Mouse (Mus musculus) forebrain, embryonic 11.5 days (tissue): Measurements from ENCODE around the gene Lin28a. TPM values are rescaled to one million over a fixed set of nuclear protein-coding genes. Genes with fewer than 3 reads are reported as not detected.
A peak's percentile ranks its signal among the peaks of the same experiment; 100 is the strongest.
"Not testable (repeated sequence)": the region's sequence is repeated elsewhere in the genome, so short reads cannot be mapped to it uniquely, and the experiment has no call there.

Experiments used
- ATAC-seq: fragments of 200-750 bp; cut with Nextera tagmentation; replicated peaks from 2 replicates; pipeline ENCODE4 v1.8.0; 2017; ENCODE audit warnings: moderate TSS enrichment; ENCODE audit not compliant: low FRiP score
- DNase-seq: peaks from one replicate; pipeline ENCODE4 v3.0.0-alpha.2; 2017; ENCODE audit warnings: low spot score
- H3K27ac ChIP-seq: fragments of 300-500 bp; sonication (generic); 2 replicates; pipeline ENCODE4 v1.5.1; 2014; ENCODE audit warnings: low read depth, low read length
- H3K27me3 ChIP-seq: fragments of 300-500 bp; sonication (generic); 2 replicates; pipeline ENCODE4 v1.6.1; 2014; ENCODE audit warnings: mild to moderate bottlenecking, low read length, mixed read lengths; ENCODE audit not compliant: control insufficient read depth, insufficient read depth
- H3K36me3 ChIP-seq: fragments of 300-500 bp; sonication (generic); 2 replicates; pipeline ENCODE4 v1.6.1; 2014; ENCODE audit warnings: mild to moderate bottlenecking, low read length, moderate library complexity, mixed read lengths; ENCODE audit not compliant: control insufficient read depth, insufficient read depth
- H3K4me1 ChIP-seq: fragments of 300-500 bp; sonication (generic); replicated peaks from 2 replicates; pipeline ENCODE4 v1.6.1; 2014; ENCODE audit warnings: low read length, mixed read lengths; ENCODE audit not compliant: control insufficient read depth, insufficient read depth
- H3K4me2 ChIP-seq: fragments of 300-500 bp; sonication (generic); 2 replicates; pipeline ENCODE4 v1.6.1; 2014; ENCODE audit warnings: low read depth, mild to moderate bottlenecking, low read length, moderate library complexity, mixed read lengths; ENCODE audit not compliant: severe bottlenecking
- H3K4me3 ChIP-seq: fragments of 300-500 bp; sonication (generic); 2 replicates; pipeline ENCODE4 v1.5.1; 2014; ENCODE audit warnings: low read depth, low read length
- H3K9ac ChIP-seq: fragments of 300-500 bp; sonication (generic); 2 replicates; pipeline ENCODE4 v1.6.1; 2014; ENCODE audit warnings: low read length
- H3K9me3 ChIP-seq: fragments of 300-500 bp; sonication (generic); 2 replicates; pipeline ENCODE4 v1.6.1; 2016; ENCODE audit warnings: low read length, mixed read lengths; ENCODE audit not compliant: control insufficient read depth
- WGBS: fragments of 180-500 bp; shearing (Covaris S2); extraction: QIAGEN DNeasy Blood & Tissue Kit; methylation state at CpG from one replicate; pipeline ENCODE4 v1.1.7; 2014; 5-methylcytosine and 5-hydroxymethylcytosine counted together
- polyA plus RNA-seq: library from polyadenylated mRNA; unstranded; fragments of >200 nt; fragmentation: Nextera tagmentation; extraction: Ambion mirVana; gene quantifications from 2 replicates; pipeline ENCODE4 v1.2.1, GENCODE M21; 2014

The Lin28a gene
- polyA plus RNA-seq, 1 experiment from 2014 or later: 2.3 TPM

- H3K4me2 ChIP-seq: no peak overlapping the region
- no peak overlapping the region for H3K27ac ChIP-seq
- no peaks in the 10 kb centered on the region for H3K27me3 ChIP-seq
- no peaks in the 10 kb centered on the region for H3K36me3 ChIP-seq
- peaks cover 27% of the 10 kb centered on the region for H3K4me1 ChIP-seq
- ATAC-seq (no peak), DNase-seq (no peak)
- 45% methylated on average over 10 of the region's 10 CpGs for WGBS
- H3K4me3 ChIP-seq: no peak overlapping the region
- H3K9me3 ChIP-seq: no peaks in the 10 kb centered on the region
- H3K9ac ChIP-seq: no peak overlapping the region
Observed at GRCm38 (mm10) chr4:134001710-134002109, 16.9 kb downstream of the Lin28a start.

GRCm38 (mm10) chr4:134000466-134001438, 17.9 kb downstream of the Lin28a start, which contains the start of gene Dhdds:
Gene Dhdds (minus strand): TSS chr4:134000918.
- Histone ChIP-seq H3K4me2 (peak within 1 kb of the TSS; percentile 89), H3K4me1 (peaks cover 25% of the 10 kb centered on the region), H3K9ac (peak within 1 kb of the TSS; percentile 64), H3K27ac (no peak within 1 kb of the TSS), H3K4me3 (peak within 1 kb of the TSS; percentile 69), H3K9me3 (no peaks in the 10 kb centered on the region), H3K36me3 (no peaks in the 10 kb centered on the region), H3K27me3 (no peaks in the 10 kb centered on the region)
- peak; percentile 90 for ATAC-seq
- WGBS: under 1% methylated on average over 49 of the region's 49 CpGs
- DNase-seq: peak; percentile 99

GRCm38 (mm10) chr4:133994697-133995096, 23.9 kb downstream of the Lin28a start:
- Histone ChIP-seq H3K36me3 (peaks cover 4% of the 10 kb centered on the region; the same call in 1 of the 2 replicates), H3K4me1 (no peaks in the 10 kb centered on the region), H3K9ac (no peak overlapping the region), H3K27me3 (no peaks in the 10 kb centered on the region), H3K9me3 (no peaks in the 10 kb centered on the region), H3K4me3 (no peak overlapping the region), H3K4me2 (no peak overlapping the region), H3K27ac (no peak overlapping the region)
- WGBS: 90% methylated on average over 8 of the region's 8 CpGs
- no peak for DNase-seq
- ATAC-seq: no peak

- no peak for DNase-seq
- H3K9ac ChIP-seq: no peak overlapping the region
- peaks cover 4% of the 10 kb centered on the region; the same call in 1 of the 2 replicates for H3K36me3 ChIP-seq
- WGBS: 88% methylated on average over 13 of the region's 13 CpGs
- H3K9me3 ChIP-seq: no peaks in the 10 kb centered on the region
- H3K27ac ChIP-seq: no peak overlapping the region
- no peak overlapping the region for H3K4me3 ChIP-seq
- H3K4me2 ChIP-seq: no peak overlapping the region
- no peaks in the 10 kb centered on the region for H3K27me3 ChIP-seq
- no peak for ATAC-seq
- no peaks in the 10 kb centered on the region for H3K4me1 ChIP-seq
Observed at GRCm38 (mm10) chr4:133991087-133991660, 27.5 kb downstream of the Lin28a start.

- Histone ChIP-seq H3K4me3 (no peak overlapping the region), H3K36me3 (peaks cover 4% of the 10 kb centered on the region; the same call in 1 of the 2 replicates), H3K27ac (no peak overlapping the region), H3K9ac (no peak overlapping the region), H3K4me1 (no peaks in the 10 kb centered on the region), H3K4me2 (no peak overlapping the region), H3K9me3 (no peaks in the 10 kb centered on the region), H3K27me3 (no peaks in the 10 kb centered on the region)
- no peak for ATAC-seq
- no peak for DNase-seq
- 63% methylated on average over 4 of the region's 4 CpGs for WGBS
Observed at GRCm38 (mm10) chr4:133990035-133990434, 28.6 kb downstream of the Lin28a start.

GRCm38 (mm10) chr4:133988289-133988688, 30.4 kb downstream of the Lin28a start:
- not testable (repeated sequence) for H3K9ac ChIP-seq, H3K27ac ChIP-seq, H3K4me1 ChIP-seq, H3K9me3 ChIP-seq, H3K4me2 ChIP-seq, H3K4me3 ChIP-seq, ATAC-seq, DNase-seq, H3K36me3 ChIP-seq, H3K27me3 ChIP-seq
- 91% methylated on average over 8 of the region's 8 CpGs for WGBS

- WGBS: 82% methylated on average over 13 of the region's 13 CpGs
- Histone ChIP-seq H3K4me2 (no peak overlapping the region), H3K9ac (no peak overlapping the region), H3K9me3 (no peaks in the 10 kb centered on the region), H3K27ac (no peak overlapping the region), H3K4me1 (no peaks in the 10 kb centered on the region), H3K4me3 (no peak overlapping the region), H3K27me3 (no peaks in the 10 kb centered on the region), H3K36me3 (no peaks in the 10 kb centered on the region; the same call in 1 of the 2 replicates)
- DNase-seq (no peak), ATAC-seq (no peak)
Observed at GRCm38 (mm10) chr4:133982936-133983335, 35.7 kb downstream of the Lin28a start.

- H3K9me3 ChIP-seq: no peaks in the 10 kb centered on the region
- H3K4me2 ChIP-seq: no peak overlapping the region
- peaks cover 4% of the 10 kb centered on the region; the same call in 1 of the 2 replicates for H3K36me3 ChIP-seq
- H3K4me3 ChIP-seq: no peak overlapping the region
- no peak for ATAC-seq
- DNase-seq: no peak
- no peaks in the 10 kb centered on the region for H3K4me1 ChIP-seq
- no peak overlapping the region for H3K9ac ChIP-seq
- H3K27ac ChIP-seq: no peak overlapping the region
- WGBS: 89% methylated on average over 5 of the region's 5 CpGs
- no peaks in the 10 kb centered on the region for H3K27me3 ChIP-seq
Observed at GRCm38 (mm10) chr4:133980496-133980895, 38.1 kb downstream of the Lin28a start.
